Mouse (Mus musculus): ENCODE measurements around the gene Cygb.
"Not testable (repeated sequence)": the region's sequence is repeated elsewhere in the genome, so short reads cannot be mapped to it uniquely, and the experiment has no call there.

Cygb gene

DNA sequence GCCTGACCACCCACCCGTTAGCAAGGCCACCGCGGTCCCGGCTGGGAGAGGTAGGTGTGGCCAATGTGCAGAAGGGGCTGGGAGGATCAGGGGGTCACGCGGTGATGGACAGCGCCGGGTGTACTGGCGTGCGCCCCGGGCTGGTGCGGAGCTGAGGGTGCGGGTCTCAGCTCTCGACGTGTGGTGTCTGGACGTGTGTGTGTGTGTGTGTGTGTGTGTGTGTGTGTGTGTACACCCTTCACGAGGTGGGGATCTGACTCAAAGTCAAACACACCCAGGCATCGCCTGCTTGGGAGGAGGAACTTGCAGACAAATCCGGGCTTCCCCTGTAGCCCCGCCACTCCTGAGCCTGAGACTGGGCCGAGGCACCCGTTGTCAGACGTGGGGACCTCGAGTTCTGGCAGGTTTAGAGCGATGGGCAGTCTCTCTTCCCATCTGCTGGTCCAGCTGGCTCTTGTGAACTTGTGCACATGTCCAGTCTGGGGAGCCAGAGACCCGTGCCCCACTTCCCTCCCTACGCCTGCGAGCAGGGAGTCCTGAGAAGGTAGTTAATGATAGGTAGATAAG is at the start of gene Cygb:
Cygb (minus strand) TSS at position 59 of the 567 bp plus-strand sequence.
- DNase-seq (ENCODE audit: low spot score in 2 of 2), result no peak

DNA sequence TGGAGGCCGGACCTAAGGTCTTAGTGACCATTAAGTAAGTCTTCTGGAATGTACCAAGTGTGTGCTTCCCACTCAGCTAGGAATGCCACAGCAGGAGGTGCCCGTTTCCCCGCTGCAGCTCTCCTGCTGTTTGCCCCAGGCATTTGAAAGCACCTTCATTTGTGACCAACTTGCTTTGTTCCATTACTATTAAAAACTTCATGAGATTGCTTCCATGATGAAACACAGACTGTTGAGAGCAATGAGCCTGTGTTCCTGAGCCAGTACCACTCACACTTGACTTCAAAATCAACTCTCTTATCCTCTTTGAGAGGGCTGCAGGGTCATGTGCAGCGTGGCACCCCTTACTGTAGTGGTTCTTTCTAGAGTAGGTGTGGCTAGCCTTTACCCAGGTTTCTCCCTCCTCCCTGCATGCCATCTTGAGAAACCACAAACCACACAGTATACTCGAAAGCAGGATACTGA is 47.3 kb upstream of the Cygb start:
- no peak for DNase-seq (ENCODE audit: low spot score in 2 of 2)

- no peak for DNase-seq (ENCODE audit: low spot score in 2 of 2)
Measured at GRCm38 (mm10) chr11:116697521-116697920, 43.4 kb upstream of the Cygb start.

GRCm38 (mm10) chr11:116696426-116696825 is 42.3 kb upstream of the Cygb start:
- DNase-seq (ENCODE audit: low spot score in 2 of 2), result no peak

GRCm38 (mm10) chr11:116695194-116695880 is 41.2 kb upstream of the Cygb start:
- no peak for DNase-seq (ENCODE audit: low spot score in 2 of 2)

DNA sequence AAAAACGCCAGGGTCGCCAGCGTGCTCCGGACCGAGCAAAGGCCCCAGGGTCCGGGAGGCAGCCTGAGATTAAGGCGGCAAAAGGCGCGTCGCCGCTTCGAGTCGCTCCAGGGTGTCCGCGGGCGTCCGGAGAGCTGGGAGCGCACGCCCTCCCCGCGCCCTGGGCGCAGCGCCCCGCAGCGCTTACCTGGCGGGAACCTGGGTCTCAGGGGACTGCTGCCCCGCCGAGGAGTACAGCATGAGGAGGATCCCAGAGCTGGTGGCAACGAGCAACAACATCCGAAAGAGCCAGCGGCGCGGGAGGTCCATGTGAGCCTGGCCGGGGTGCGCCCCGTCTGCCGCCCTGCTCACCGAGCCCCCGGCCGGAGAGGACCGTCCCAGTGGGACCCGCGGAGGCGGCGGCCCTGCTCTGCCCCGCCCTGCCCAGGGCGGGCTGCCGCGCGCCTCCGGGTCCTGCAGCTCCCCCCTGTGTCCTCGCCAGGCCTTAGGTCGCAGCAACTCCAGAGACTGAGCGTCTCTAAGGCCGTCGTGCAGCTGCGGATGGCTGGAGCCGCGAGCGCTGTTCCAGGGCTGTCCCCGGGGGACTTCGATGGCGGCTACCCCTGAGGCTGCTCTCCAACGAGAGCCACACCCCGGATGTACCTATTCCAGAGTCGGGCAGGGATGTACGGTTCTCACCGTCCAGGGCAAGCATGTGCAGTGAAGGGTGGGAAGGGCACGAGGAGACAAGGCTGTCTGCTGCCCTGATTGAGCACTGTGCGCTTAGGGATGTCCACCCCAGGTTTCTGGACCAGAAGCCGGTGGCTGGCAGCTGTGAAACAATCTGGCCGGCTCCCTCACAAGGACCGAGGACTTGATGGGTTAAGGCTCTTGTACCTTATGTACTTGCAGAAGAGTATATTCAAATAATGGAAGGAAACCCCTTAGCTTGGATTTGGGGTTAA is 40.4 kb upstream of the Cygb start:
- DNase-seq (ENCODE audit: low spot score in 2 of 2), result no peak

GRCm38 (mm10) chr11:116693899-116694249 is 39.8 kb upstream of the Cygb start:
- no peak for DNase-seq (ENCODE audit: low spot score in 2 of 2)

DNA sequence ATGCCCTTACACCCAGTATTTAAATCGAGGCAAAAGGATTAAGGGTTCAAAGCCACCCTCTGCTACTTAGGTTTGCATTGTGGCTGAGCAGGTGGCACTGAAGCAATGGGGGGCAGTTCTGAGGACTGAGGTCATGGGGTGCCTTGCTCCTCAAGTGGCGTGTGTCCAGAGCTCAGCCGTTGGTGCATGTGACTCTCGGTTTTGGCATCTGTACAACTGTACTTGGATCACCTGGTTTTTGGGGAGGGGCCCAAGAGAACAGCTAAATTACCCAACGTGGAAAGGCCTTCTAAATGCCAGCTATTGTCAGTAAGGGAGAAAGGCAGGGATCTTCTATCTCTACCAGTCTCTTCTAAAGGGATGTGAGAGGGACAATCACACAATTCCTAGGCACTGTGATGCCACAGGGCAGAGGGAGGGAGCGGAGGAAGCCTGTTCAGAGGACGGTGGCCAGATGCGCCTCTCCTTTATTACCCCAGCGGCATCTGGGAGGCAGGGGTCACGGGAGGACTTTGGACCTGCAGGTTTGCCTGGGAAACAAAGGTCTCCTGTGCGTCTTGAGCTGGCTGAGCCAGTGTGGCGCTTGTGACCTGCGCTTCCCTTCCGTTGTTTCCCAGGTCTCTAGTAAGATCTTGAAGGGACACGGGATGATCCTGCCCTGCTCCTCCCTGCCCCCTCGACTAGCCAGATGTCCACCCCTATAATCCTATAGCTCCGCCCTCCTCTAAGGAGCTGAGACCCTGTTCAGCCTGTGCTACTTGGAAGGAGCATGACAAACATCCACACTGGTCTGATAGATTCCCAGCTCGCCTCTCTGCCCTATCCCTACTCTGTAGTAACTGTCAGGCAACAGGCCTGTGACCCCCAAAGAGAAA is 36.8 kb upstream of the Cygb start:
- DNase-seq (ENCODE audit: low spot score in 2 of 2), result no peak

- no peak for DNase-seq (ENCODE audit: low spot score in 2 of 2)
Measured at GRCm38 (mm10) chr11:116689622-116690021, 35.5 kb upstream of the Cygb start.

GRCm38 (mm10) chr11:116687897-116688296 is 33.8 kb upstream of the Cygb start:
- no peak for DNase-seq (ENCODE audit: low spot score in 2 of 2)

DNA sequence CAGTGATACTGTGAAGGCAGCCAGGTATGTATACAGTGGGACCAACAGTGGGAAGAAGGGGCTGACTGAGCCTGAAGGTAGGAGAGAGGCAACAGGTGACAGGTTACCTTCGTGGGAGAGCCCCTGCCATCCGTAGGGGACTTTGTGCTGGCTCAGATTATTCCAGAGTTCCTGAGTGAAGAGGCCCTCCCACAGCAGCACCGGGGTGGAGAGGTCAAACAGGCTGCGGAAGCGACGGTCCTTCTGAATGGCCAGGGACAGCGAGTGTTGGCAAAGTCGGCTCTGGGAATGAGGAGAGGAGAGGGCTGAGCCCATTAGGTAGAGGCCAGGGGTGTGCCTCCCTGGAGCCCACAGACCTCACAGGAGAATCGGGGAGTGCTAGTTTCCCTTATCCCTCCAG is 31.6 kb upstream of the Cygb start:
- no peak for DNase-seq (ENCODE audit: low spot score in 2 of 2)

- DNase-seq (ENCODE audit: low spot score in 2 of 2), result no peak
Measured at GRCm38 (mm10) chr11:116683777-116684176, 29.7 kb upstream of the Cygb start.

DNA sequence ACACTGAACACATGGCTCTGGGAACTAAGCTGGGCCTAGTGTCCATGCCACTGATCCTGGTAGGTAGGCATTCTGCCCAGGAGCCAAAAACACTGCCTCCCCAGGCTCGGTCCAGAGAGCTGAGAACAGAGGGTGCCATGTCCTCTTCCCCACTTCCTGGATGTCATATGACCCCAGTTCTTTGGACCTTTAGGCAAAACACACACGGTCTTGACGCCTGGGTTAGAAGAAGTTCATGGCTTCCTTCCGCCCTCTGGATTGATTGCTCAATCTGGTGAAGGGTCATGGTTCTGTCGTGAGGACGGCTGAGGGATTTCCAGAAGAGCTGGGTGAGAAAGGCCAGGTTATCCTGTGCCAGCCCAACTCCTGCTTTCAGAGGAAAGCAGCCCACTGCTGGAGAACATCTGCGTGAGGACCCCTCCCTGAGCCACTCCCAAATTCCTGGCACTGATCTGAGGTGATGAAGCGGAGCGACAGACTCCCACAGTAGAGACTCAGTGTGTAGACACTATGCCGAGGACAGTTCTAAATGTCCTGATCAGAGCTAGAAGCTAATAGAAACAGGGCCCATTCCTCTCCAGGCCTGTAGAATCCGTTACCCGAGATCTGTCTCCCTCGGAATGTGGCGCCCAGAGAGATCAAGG is 28.5 kb upstream of the Cygb start:
- no peak for DNase-seq (ENCODE audit: low spot score in 2 of 2)

- no peak for DNase-seq (ENCODE audit: low spot score in 2 of 2)
Measured at GRCm38 (mm10) chr11:116681147-116681546, 27.0 kb upstream of the Cygb start.

- no peak for DNase-seq (ENCODE audit: low spot score in 2 of 2)
Measured at GRCm38 (mm10) chr11:116680321-116681091, 26.4 kb upstream of the Cygb start.

- no peak for DNase-seq (ENCODE audit: low spot score in 2 of 2)
Measured at GRCm38 (mm10) chr11:116679148-116679547, 25.0 kb upstream of the Cygb start.

GRCm38 (mm10) chr11:116677711-116678441 is 23.8 kb upstream of the Cygb start:
- DNase-seq (ENCODE audit: low spot score in 2 of 2), result no peak

DNA sequence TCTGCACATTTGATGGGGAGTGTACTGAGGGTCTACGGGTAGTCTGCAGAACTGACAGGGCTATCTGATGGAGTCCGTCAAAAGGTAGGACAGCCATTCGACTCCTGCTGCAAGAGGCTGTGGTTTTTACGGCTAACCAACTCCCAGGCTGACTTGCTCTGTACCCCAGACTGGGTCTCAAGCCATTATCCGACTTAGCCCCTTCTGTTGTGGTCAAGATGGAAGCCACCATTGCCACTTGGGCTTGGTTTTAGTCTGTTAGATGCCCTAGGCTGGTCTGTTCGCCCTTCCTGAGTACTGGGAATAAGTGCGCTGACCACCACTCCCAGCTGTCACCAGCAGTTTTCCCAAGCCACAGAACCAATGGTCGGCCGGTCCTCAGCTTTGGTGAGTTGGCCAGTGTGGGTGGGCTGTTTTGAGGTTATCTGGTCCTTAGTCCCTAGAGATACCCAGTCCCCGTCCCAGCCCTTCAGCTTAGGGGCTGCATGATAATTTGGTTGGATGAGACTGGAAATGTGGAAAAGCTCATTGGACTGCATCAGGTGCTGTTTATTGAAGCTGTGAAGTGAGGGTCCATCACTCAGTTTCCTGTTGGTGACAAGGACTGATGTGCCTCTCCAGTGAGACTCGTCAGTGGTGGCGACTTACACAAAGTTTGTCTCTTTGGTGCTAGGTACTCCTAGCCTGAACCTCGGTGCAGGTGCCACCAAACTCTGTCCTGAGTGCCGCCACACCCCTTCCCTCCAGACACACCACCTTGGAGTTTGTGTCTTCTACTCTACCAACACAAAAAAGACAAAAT is 22.3 kb upstream of the Cygb start:
- no peak for DNase-seq (ENCODE audit: low spot score in 2 of 2)

- DNase-seq (ENCODE audit: low spot score in 2 of 2), result not testable (repeated sequence)
Measured at GRCm38 (mm10) chr11:116675429-116675828, 21.3 kb upstream of the Cygb start.

All from frontal cortex, postnatal 25 days (tissue).